Mouse (Mus musculus) left cerebral cortex, postnatal 14 days (tissue): ENCODE results near the gene Gnaq. TPM values are rescaled to one million over a fixed set of nuclear protein-coding genes. Genes with fewer than 3 reads are reported as not detected.

Source experiments
- DNase-seq, 2 experiments: peaks; one replicate each; pipeline ENCODE4 v3.0.0; 2021 to 2022; ENCODE audit warnings: low spot score in 2 of 2, mixed read lengths in 1 of 2
- intact Hi-C: fragments of 180-260 bp; cut with DNase I; formaldehyde crosslinking; loops from one replicate; pipeline ENCODE4 v1.15.1; 2025
- microRNA-seq, 2 experiments: library from miRNA; unstranded; fragments of <30 nt; microRNA quantifications; one replicate each; pipeline ENCODE4 v1.2.0; 2022
- total RNA-seq, 2 experiments: library from RNA; stranded (reverse); gene quantifications; 2 replicates each; pipeline ENCODE4 v1.2.3; 2021

Gene Gnaq
- total RNA-seq, 2 experiments from 2014 or later: 177 to 181 TPM

- intact Hi-C loops: no loop called here
- DNase-seq: no peak
Observed at GRCm38 (mm10) chr19:16384094-16384493, 251.5 kb downstream of the Gnaq start.

- intact Hi-C loops: no loop called here
- no peak for DNase-seq
Observed at GRCm38 (mm10) chr19:16384957-16385356, 252.3 kb downstream of the Gnaq start.

- intact Hi-C loops: no loop called here
Observed at GRCm38 (mm10) chr19:16386514-16386913, 253.9 kb downstream of the Gnaq start.

GRCm38 (mm10) chr19:16390192-16390795, 257.7 kb downstream of the Gnaq start:
- no peak for DNase-seq
- intact Hi-C loops: no loop called here

More at GRCm38 (mm10) chr19:16386514-16386913, 253.9 kb downstream of the Gnaq start:
- DNase-seq: peak; percentile 28 to 74

- DNase-seq: no peak
- intact Hi-C loops: no loop called here
Observed at GRCm38 (mm10) chr19:16394381-16394780, 261.8 kb downstream of the Gnaq start.

- no peak for DNase-seq
- intact Hi-C loops: no loop called here
Observed at GRCm38 (mm10) chr19:16403101-16403500, 270.5 kb downstream of the Gnaq start.

GRCm38 (mm10) chr19:16407727-16408126, 275.1 kb downstream of the Gnaq start:
- no peak for DNase-seq
- intact Hi-C loops: no loop called here

GRCm38 (mm10) chr19:16411302-16411701, 278.7 kb downstream of the Gnaq start:
- DNase-seq: no peak
- intact Hi-C loops: no loop called here

- intact Hi-C loops: no loop called here
- no peak for DNase-seq
Observed at GRCm38 (mm10) chr19:16418086-16418663, 285.5 kb downstream of the Gnaq start.

- DNase-seq: no peak
- intact Hi-C loops: no loop called here
Observed at GRCm38 (mm10) chr19:16425596-16425995, 293.0 kb downstream of the Gnaq start.

- intact Hi-C loops: no loop called here
- no peak for DNase-seq
Observed at GRCm38 (mm10) chr19:16431368-16431767, 298.7 kb downstream of the Gnaq start.

- intact Hi-C loops: loop anchor here (2.0 kb wide), 1 partner anchor 164 kb away; no protein-coding TSS in a partner anchor
- DNase-seq: peak in 1 of 2 experiments; percentile 18
Observed at GRCm38 (mm10) chr19:16434879-16435278, 302.2 kb downstream of the Gnaq start.

GRCm38 (mm10) chr19:16435531-16436231, 303.1 kb downstream of the Gnaq start, which contains the start of gene Gna14:
Gene Gna14 (plus strand): TSS chr19:16435762.
- intact Hi-C loops: loop anchor here (2.0 kb wide), 1 partner anchor 163 kb away; no protein-coding TSS in a partner anchor
- DNase-seq: peak; percentile 23

GRCm38 (mm10) chr19:16436335-16437169, 303.9 kb downstream of the Gnaq start:
- DNase-seq: peak in 1 of 2 experiments; percentile 17
- intact Hi-C loops: no loop called here

Small RNA genes lying within 50 kb of the gene (microRNA-seq; reads per million reads assigned to microRNA genes)
- gene Mir496b: 0 reads per million in 2 experiments

Other genes starting within 250 kb of the Gnaq start
- 100 to 1,000 TPM; 100 to 110 TPM for gene Psat1, start 185.5 kb upstream of the Gnaq start, total RNA-seq
- 10 to 100 TPM; 11.5 to 12.3 TPM for gene Cep78, start 147.8 kb upstream of the Gnaq start, total RNA-seq